Mouse (Mus musculus) stomach, postnatal 0 days (tissue): ENCODE data around the gene Cyp4f15.

ENCODE experiments used
- CTCF ChIP-seq: IDR thresholded peaks from 2 replicates; pipeline ENCODE4 v1.5.1; 2016; ENCODE audit warnings: antibody characterized with exemption, low read depth, mild to moderate bottlenecking, moderate library complexity
- EP300 ChIP-seq: optimal IDR thresholded peaks from 2 replicates; pipeline ENCODE3; 2016; ENCODE audit warnings: antibody characterized with exemption

- TF ChIP-seq CTCF, result peak; percentile 84
- TF ChIP-seq EP300, result no peak
These were observed 5.0 kb upstream of the Cyp4f15 start for GRCm38 (mm10) chr17:32680404-32680803.
